Mouse (Mus musculus) midbrain, embryonic 14.5 days (tissue): ENCODE data around the gene Sept9. TPM values are rescaled to one million over a fixed set of nuclear protein-coding genes. Genes with fewer than 3 reads are reported as not detected.

Source experiments
- ATAC-seq: fragments of 200-750 bp; cut with Nextera tagmentation; 2 replicates; pipeline ENCODE4 v1.8.0; 2017; ENCODE audit warnings: moderate number of reproducible peaks, moderate library complexity; ENCODE audit not compliant: low FRiP score, low TSS enrichment
- DNase-seq: peaks from one replicate; pipeline ENCODE4 v3.0.0-alpha.2; 2015
- H3K27ac ChIP-seq: fragments of 300-500 bp; sonication (generic); replicated peaks from 2 replicates; pipeline ENCODE4 v1.5.1; 2014; ENCODE audit warnings: mild to moderate bottlenecking, low read depth, low read length, moderate library complexity
- H3K27me3 ChIP-seq: fragments of 300-500 bp; sonication (generic); 2 replicates; pipeline ENCODE4 v1.6.1; 2014; ENCODE audit warnings: low read length, control low read depth, mixed read lengths; ENCODE audit not compliant: control insufficient read depth, insufficient read depth
- H3K36me3 ChIP-seq: fragments of 300-500 bp; sonication (generic); 2 replicates; pipeline ENCODE4 v1.6.1; 2014; ENCODE audit warnings: low read length, control low read depth; ENCODE audit not compliant: control insufficient read depth, insufficient read depth
- H3K4me1 ChIP-seq: fragments of 300-500 bp; sonication (generic); 2 replicates; pipeline ENCODE4 v1.6.1; 2014; ENCODE audit warnings: mild to moderate bottlenecking, antibody characterized with exemption, low read length, control low read depth; ENCODE audit not compliant: control insufficient read depth, insufficient read depth
- H3K4me2 ChIP-seq: fragments of 300-500 bp; sonication (generic); 2 replicates; pipeline ENCODE4 v1.6.1; 2014; ENCODE audit warnings: mild to moderate bottlenecking, low read length, moderate library complexity
- H3K4me3 ChIP-seq: fragments of 300-500 bp; sonication (generic); replicated peaks from 2 replicates; pipeline ENCODE4 v1.5.1; 2014; ENCODE audit warnings: low read depth, low read length
- H3K9ac ChIP-seq: fragments of 300-500 bp; sonication (generic); replicated peaks from 2 replicates; pipeline ENCODE4 v1.6.1; 2014; ENCODE audit warnings: mild to moderate bottlenecking, low read length, moderate library complexity
- H3K9me3 ChIP-seq: fragments of 300-500 bp; sonication (generic); 2 replicates; pipeline ENCODE4 v1.6.1; 2016; ENCODE audit warnings: low read length, control low read depth, mixed read lengths; ENCODE audit not compliant: control insufficient read depth
- WGBS: fragments of 180-500 bp; shearing (Covaris S2); extraction: QIAGEN DNeasy Blood & Tissue Kit; methylation state at CpG from one replicate; pipeline ENCODE4 v1.1.7; 2014; 5-methylcytosine and 5-hydroxymethylcytosine counted together
- polyA plus RNA-seq: library from polyadenylated mRNA; unstranded; fragments of >200 nt; fragmentation: Nextera tagmentation; extraction: Ambion mirVana; gene quantifications from 2 replicates; pipeline ENCODE4 v1.2.1, GENCODE M21; 2014

The Sept9 gene
- polyA plus RNA-seq, 1 experiment from 2014 or later = 97.4 TPM

GRCm38 (mm10) chr11:117353126-117353525 lies 153.7 kb downstream of the Sept9 start:
- 94% methylated on average over 11 of the region's 11 CpGs for WGBS
- DNase-seq = no peak
- H3K4me3 ChIP-seq = no peak overlapping the region
- H3K36me3 ChIP-seq = peaks cover 74% of the 10 kb centered on the region
- H3K27me3 ChIP-seq = no peaks in the 10 kb centered on the region
- peaks cover 21% of the 10 kb centered on the region for H3K4me1 ChIP-seq
- no peak for ATAC-seq
- H3K4me2 ChIP-seq = no peak overlapping the region
- H3K9me3 ChIP-seq = no peaks in the 10 kb centered on the region
- no peak overlapping the region for H3K9ac ChIP-seq
- no peak overlapping the region; the same call in 1 of the 2 replicates for H3K27ac ChIP-seq

- WGBS = 95% methylated on average over 4 of the region's 4 CpGs
- H3K4me1 ChIP-seq = peaks cover 12% of the 10 kb centered on the region
- DNase-seq (no peak), ATAC-seq (no peak)
- no peaks in the 10 kb centered on the region for H3K27me3 ChIP-seq
- no peak overlapping the region for H3K9ac ChIP-seq
- peaks cover 81% of the 10 kb centered on the region for H3K36me3 ChIP-seq
- no peak overlapping the region for H3K27ac ChIP-seq
- no peak overlapping the region for H3K4me3 ChIP-seq
- H3K9me3 ChIP-seq = no peaks in the 10 kb centered on the region
- no peak overlapping the region for H3K4me2 ChIP-seq
Measured at GRCm38 (mm10) chr11:117354107-117354506, 154.6 kb downstream of the Sept9 start.

- no peak overlapping the region for H3K9ac ChIP-seq
- no peaks in the 10 kb centered on the region for H3K27me3 ChIP-seq
- no peak overlapping the region for H3K4me2 ChIP-seq
- no peak overlapping the region for H3K4me3 ChIP-seq
- no peaks in the 10 kb centered on the region for H3K9me3 ChIP-seq
- ATAC-seq (no peak), DNase-seq (no peak)
- no peaks in the 10 kb centered on the region for H3K4me1 ChIP-seq
- WGBS = 82% methylated on average over 3 of the region's 3 CpGs
- peaks cover 97% of the 10 kb centered on the region for H3K36me3 ChIP-seq
- H3K27ac ChIP-seq = no peak overlapping the region
Measured at GRCm38 (mm10) chr11:117356937-117357336, 157.5 kb downstream of the Sept9 start.

GRCm38 (mm10) chr11:117357916-117358639 lies 158.6 kb downstream of the Sept9 start:
- ATAC-seq = peak; percentile 36; the same call in 1 of the 2 replicates
- Histone ChIP-seq H3K27me3 (no peaks in the 10 kb centered on the region), H3K36me3 (peaks cover 93% of the 10 kb centered on the region), H3K4me2 (no peak overlapping the region), H3K9me3 (no peaks in the 10 kb centered on the region), H3K9ac (no peak overlapping the region), H3K4me3 (no peak overlapping the region), H3K4me1 (no peaks in the 10 kb centered on the region), H3K27ac (no peak overlapping the region)
- 38% methylated on average over 8 of the region's 8 CpGs for WGBS
- DNase-seq = peak; percentile 98

- H3K27me3 ChIP-seq = no peaks in the 10 kb centered on the region
- H3K9me3 ChIP-seq = no peaks in the 10 kb centered on the region
- no peak overlapping the region for H3K27ac ChIP-seq
- 83% methylated on average over 10 of the region's 10 CpGs for whole genome bisulfite sequencing
- DNase-seq = no peak
- H3K4me3 ChIP-seq = no peak overlapping the region
- no peak overlapping the region for H3K4me2 ChIP-seq
- H3K36me3 ChIP-seq = peaks cover 82% of the 10 kb centered on the region
- H3K4me1 ChIP-seq = no peaks in the 10 kb centered on the region
- H3K9ac ChIP-seq = no peak overlapping the region
- no peak for ATAC-seq
Measured at GRCm38 (mm10) chr11:117359161-117359560, 159.7 kb downstream of the Sept9 start.

- H3K27me3 ChIP-seq = no peaks in the 10 kb centered on the region
- ATAC-seq (no peak), DNase-seq (peak; percentile 77)
- no peak overlapping the region for H3K27ac ChIP-seq
- H3K9me3 ChIP-seq = no peaks in the 10 kb centered on the region
- H3K4me3 ChIP-seq = no peak overlapping the region
- H3K4me1 ChIP-seq = no peaks in the 10 kb centered on the region
- no peak overlapping the region for H3K9ac ChIP-seq
- 73% methylated on average over 5 of the region's 5 CpGs for WGBS
- peaks cover 75% of the 10 kb centered on the region for H3K36me3 ChIP-seq
- no peak overlapping the region for H3K4me2 ChIP-seq
Measured at GRCm38 (mm10) chr11:117359870-117360269, 160.4 kb downstream of the Sept9 start.

GRCm38 (mm10) chr11:117360561-117360960 lies 161.1 kb downstream of the Sept9 start:
- Histone ChIP-seq H3K9me3 (no peaks in the 10 kb centered on the region), H3K9ac (no peak overlapping the region), H3K36me3 (peaks cover 68% of the 10 kb centered on the region), H3K4me1 (no peaks in the 10 kb centered on the region), H3K27me3 (no peaks in the 10 kb centered on the region), H3K27ac (no peak overlapping the region), H3K4me3 (no peak overlapping the region), H3K4me2 (no peak overlapping the region)
- WGBS = 86% methylated on average over 7 of the region's 7 CpGs
- DNase-seq (no peak), ATAC-seq (no peak)

- Histone ChIP-seq H3K4me1 (no peaks in the 10 kb centered on the region), H3K9ac (no peak overlapping the region), H3K27me3 (no peaks in the 10 kb centered on the region), H3K4me2 (no peak overlapping the region), H3K4me3 (no peak overlapping the region), H3K9me3 (no peaks in the 10 kb centered on the region), H3K27ac (no peak overlapping the region), H3K36me3 (peaks cover 51% of the 10 kb centered on the region)
- DNase-seq = no peak
- no peak for ATAC-seq
- 90% methylated on average over 2 of the region's 2 CpGs for WGBS
Measured at GRCm38 (mm10) chr11:117362307-117362706, 162.8 kb downstream of the Sept9 start.

GRCm38 (mm10) chr11:117363918-117364317 lies 164.5 kb downstream of the Sept9 start:
- Histone ChIP-seq H3K4me3 (no peak overlapping the region), H3K4me1 (no peaks in the 10 kb centered on the region), H3K36me3 (peaks cover 37% of the 10 kb centered on the region), H3K27ac (no peak overlapping the region), H3K4me2 (no peak overlapping the region), H3K27me3 (no peaks in the 10 kb centered on the region), H3K9ac (no peak overlapping the region), H3K9me3 (no peaks in the 10 kb centered on the region)
- ATAC-seq (no peak), DNase-seq (no peak)
- WGBS = 72% methylated on average over 3 of the region's 3 CpGs
